Mouse (Mus musculus) bone marrow, adult 2 months (tissue): Measurements from ENCODE around the gene 1700030J22Rik.

ENCODE experiments used
- CTCF ChIP-seq: fragments of 200-500 bp; IDR thresholded peaks from 2 replicates; pipeline ENCODE4 v1.5.1; 2011; ENCODE audit warnings: low read length, control low read depth; ENCODE audit not compliant: control insufficient read depth, insufficient read depth
- POLR2A ChIP-seq: fragments of 200-500 bp; IDR thresholded peaks from 2 replicates; pipeline ENCODE4 v1.6.1; 2011; ENCODE audit warnings: low read depth, mild to moderate bottlenecking, control low read depth, low read length, borderline replicate concordance; ENCODE audit not compliant: control insufficient read depth

GRCm38 (mm10) chr8:116975606-116976005, 3.2 kb downstream of the 1700030J22Rik start:
- TF ChIP-seq CTCF: no peak
- no peak for TF ChIP-seq POLR2A
